Mouse (Mus musculus): ENCODE data around the gene Appbp2.

Gene Appbp2

GRCm38 (mm10) chr11:85234990-85235841, at the start of gene Appbp2:
TSS of gene Appbp2 (minus strand) at chr11:85235130.
- peak; percentile 89 for DNase-seq (ENCODE audit: low spot score)

- DNase-seq (ENCODE audit: low spot score): no peak
Measured at GRCm38 (mm10) chr11:85281219-85281878, 46.4 kb upstream of the Appbp2 start.

- DNase-seq (ENCODE audit: low spot score): no peak
Measured at GRCm38 (mm10) chr11:85278175-85278574, 43.2 kb upstream of the Appbp2 start.

- DNase-seq (ENCODE audit: low spot score): no peak
Measured at GRCm38 (mm10) chr11:85277609-85278008, 42.7 kb upstream of the Appbp2 start.

GRCm38 (mm10) chr11:85275151-85275550, 40.2 kb upstream of the Appbp2 start:
- DNase-seq (ENCODE audit: low spot score): no peak

- DNase-seq (ENCODE audit: low spot score): no peak
Measured at GRCm38 (mm10) chr11:85273299-85273698, 38.4 kb upstream of the Appbp2 start.

GRCm38 (mm10) chr11:85270631-85271030, 35.7 kb upstream of the Appbp2 start:
- DNase-seq (ENCODE audit: low spot score): peak; percentile 15

GRCm38 (mm10) chr11:85267393-85267792, 32.5 kb upstream of the Appbp2 start:
- DNase-seq (ENCODE audit: low spot score): no peak

GRCm38 (mm10) chr11:85264635-85265034, 29.7 kb upstream of the Appbp2 start:
- DNase-seq (ENCODE audit: low spot score): no peak

GRCm38 (mm10) chr11:85261192-85261591, 26.3 kb upstream of the Appbp2 start:
- peak; percentile 78 for DNase-seq (ENCODE audit: low spot score)

GRCm38 (mm10) chr11:85258966-85259365, 24.0 kb upstream of the Appbp2 start:
- DNase-seq (ENCODE audit: low spot score): no peak

- no peak for DNase-seq (ENCODE audit: low spot score)
Measured at GRCm38 (mm10) chr11:85255471-85256027, 20.6 kb upstream of the Appbp2 start.

- DNase-seq (ENCODE audit: low spot score): peak; percentile 61
Measured at GRCm38 (mm10) chr11:85253641-85254040, 18.7 kb upstream of the Appbp2 start.

- DNase-seq (ENCODE audit: low spot score): no peak
Measured at GRCm38 (mm10) chr11:85253006-85253405, 18.1 kb upstream of the Appbp2 start.

GRCm38 (mm10) chr11:85251955-85252354, 17.0 kb upstream of the Appbp2 start:
- DNase-seq (ENCODE audit: low spot score): no peak

GRCm38 (mm10) chr11:85250467-85250866, 15.5 kb upstream of the Appbp2 start:
- no peak for DNase-seq (ENCODE audit: low spot score)

- no peak for DNase-seq (ENCODE audit: low spot score)
Measured at GRCm38 (mm10) chr11:85249338-85249737, 14.4 kb upstream of the Appbp2 start.

- no peak for DNase-seq (ENCODE audit: low spot score)
Measured at GRCm38 (mm10) chr11:85248151-85248550, 13.2 kb upstream of the Appbp2 start.

- DNase-seq (ENCODE audit: low spot score): no peak
Measured at GRCm38 (mm10) chr11:85241226-85241625, 6.3 kb upstream of the Appbp2 start.

GRCm38 (mm10) chr11:85240211-85240610, 5.3 kb upstream of the Appbp2 start:
- no peak for DNase-seq (ENCODE audit: low spot score)

- DNase-seq (ENCODE audit: low spot score): peak; percentile 83
Measured at GRCm38 (mm10) chr11:85234363-85234989, 454 bp downstream of the Appbp2 start.

GRCm38 (mm10) chr11:85233676-85234210, 1.2 kb downstream of the Appbp2 start:
- no peak for DNase-seq (ENCODE audit: low spot score)
